Mouse (Mus musculus) liver (tissue): Measurements from ENCODE around the gene Irgc1.

ENCODE experiments used
- DNase-seq: peaks from one replicate; pipeline ENCODE4 v3.0.0-alpha.2; 2020; ENCODE audit warnings: mixed read lengths

Irgc1 gene

DNA sequence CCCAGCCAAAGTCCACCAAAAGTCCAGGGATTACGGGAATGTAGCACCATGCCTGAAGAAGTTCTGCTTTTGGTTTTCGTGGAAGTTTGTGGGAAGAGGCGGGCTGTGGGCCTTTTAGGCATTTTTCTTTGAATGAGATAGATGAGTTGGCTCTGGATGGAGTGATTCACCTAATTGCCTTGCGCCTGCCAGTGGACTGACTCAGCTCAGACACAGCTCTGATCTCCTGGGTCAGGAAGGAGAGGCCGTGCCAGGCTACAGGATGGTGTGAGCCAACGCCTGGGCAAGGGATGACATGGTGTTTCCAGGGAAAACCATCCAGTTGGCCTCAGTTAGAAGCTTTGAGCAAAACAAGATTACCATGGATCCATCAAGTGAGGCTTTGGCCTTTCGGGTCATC lies 18.3 kb upstream of the Irgc1 start:
- DNase-seq: no peak

- no peak for DNase-seq
Measured at GRCm38 (mm10) chr7:24469126-24469525, 17.0 kb upstream of the Irgc1 start.

- no peak for DNase-seq
Measured at GRCm38 (mm10) chr7:24467886-24468285, 15.8 kb upstream of the Irgc1 start.

DNA sequence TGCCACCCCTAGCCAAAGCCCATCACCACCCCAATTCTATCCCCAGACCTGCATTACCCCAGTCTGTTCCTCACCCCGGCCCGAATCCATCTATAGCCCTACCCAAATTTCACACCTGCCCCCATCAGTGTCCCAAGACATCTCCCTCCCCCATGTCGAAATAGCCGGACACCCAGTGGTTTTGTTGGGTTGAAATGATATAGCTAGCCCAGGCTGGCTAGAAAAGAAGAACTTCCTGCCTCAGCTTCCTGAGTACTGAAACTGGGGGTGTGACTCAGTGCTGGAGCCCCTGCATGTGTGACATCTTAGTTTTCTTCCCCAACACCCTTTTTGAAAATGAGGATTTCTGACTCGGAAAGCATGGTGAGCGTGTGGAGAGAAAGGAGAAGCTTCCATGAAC lies 14.7 kb upstream of the Irgc1 start:
- DNase-seq: no peak

- DNase-seq: peak; percentile 16
Measured at GRCm38 (mm10) chr7:24462388-24463319, 10.6 kb upstream of the Irgc1 start, which contains the start of gene Plaur. Plaur (plus strand) TSS chr7:24462484.

DNA sequence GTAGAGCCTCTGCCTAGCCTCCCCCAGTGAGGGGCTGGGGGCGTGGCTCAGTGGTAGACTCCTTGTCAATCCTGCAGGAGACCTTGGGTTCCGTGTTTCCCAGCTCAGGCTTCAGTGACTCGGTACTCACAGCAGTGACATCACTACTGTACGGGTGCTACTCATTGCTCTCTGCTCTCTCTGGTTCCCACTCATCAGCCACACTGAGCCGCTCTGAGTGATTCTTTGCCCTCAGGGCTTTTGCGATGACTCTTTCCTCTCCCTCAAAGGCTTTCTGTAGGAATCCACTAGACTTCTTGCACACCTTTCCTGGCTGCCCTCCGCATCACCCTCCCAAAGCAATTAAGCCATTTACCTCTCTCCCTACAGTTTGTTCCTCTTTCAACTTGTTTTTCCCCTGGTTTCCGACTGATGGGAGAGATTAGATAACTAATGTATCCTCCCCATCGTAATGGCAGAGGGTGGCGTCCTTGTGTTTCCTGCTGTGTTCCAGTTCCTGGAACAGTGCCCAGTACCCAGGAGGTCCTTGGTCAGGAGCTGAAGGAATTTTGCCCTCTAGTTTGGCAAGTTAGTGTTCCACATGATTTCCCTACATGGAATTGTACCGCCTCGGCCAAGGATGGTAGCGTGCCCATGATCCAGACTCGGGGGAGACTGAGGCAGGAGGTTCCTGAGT lies 9.4 kb upstream of the Irgc1 start:
- no peak for DNase-seq

GRCm38 (mm10) chr7:24459843-24460242 lies 7.7 kb upstream of the Irgc1 start:
- DNase-seq: no peak

GRCm38 (mm10) chr7:24459440-24459839 lies 7.3 kb upstream of the Irgc1 start:
- DNase-seq: no peak

DNA sequence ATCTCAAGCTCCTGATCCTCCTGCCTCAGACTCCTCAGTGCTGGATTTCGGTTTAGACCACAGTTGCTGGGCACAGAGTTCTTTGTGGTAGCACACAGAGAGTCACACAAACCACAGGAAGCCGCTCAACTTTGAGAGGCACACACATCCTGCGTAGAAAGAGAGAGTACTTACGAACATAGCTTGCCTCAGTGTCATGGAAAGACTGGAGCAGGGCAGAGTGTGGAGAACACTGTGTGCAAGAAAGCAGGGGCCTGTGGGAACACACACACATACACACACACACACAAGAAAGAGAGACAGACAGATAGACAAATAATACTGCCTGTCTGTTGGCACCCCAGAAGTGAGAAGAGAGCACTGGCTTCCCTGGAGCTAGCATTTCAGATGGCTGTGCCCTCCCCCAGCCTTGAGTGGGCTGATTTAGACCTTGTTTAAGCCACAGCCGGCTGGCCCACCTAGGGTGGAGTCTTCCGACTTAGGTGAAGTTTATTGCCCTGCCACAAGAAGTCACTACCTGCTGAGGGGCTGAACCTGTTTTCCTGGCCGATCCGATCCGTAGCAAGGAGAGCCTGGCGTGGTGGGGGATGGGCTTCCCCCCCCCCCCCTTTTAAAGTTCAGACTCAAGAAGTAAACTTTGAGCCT lies 5.8 kb upstream of the Irgc1 start:
- DNase-seq: no peak

GRCm38 (mm10) chr7:24455726-24456125 lies 3.6 kb upstream of the Irgc1 start:
- DNase-seq: no peak

GRCm38 (mm10) chr7:24454199-24454598 lies 2.1 kb upstream of the Irgc1 start:
- DNase-seq: no peak

GRCm38 (mm10) chr7:24450585-24451017 lies 1.5 kb downstream of the Irgc1 start:
- peak; percentile 51 for DNase-seq

- peak; percentile 40 for DNase-seq
Measured at GRCm38 (mm10) chr7:24448782-24449517, 3.1 kb downstream of the Irgc1 start.

DNA sequence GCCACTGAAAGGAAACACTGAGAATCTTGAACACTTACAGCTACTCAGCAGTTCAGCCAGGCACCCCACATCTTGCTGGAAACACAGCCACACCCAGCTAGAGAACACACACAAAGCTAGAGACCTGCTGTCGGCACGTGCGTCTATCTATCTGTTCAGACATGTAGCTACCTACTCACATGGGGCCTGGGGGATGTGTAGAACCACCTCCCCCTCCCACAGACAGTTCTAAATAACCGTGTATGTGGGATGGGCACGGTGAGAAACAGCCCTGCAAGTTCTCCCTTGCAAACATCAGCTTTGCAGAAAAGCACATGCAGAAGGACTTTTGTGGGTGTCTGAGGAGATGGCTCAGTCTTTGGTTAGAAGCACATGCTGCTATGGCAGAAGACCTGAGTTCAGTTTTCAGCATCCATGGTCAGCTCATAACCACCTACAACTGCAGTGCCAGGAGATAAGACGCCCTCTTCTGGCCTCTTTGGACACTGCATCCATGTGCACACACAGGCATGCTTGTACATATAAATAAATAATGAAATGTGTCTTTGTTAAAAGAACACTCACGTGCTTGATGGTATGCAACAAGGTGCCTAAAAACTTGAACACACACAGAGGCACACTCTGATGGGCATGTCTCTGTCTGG lies 5.3 kb downstream of the Irgc1 start:
- no peak for DNase-seq

DNA sequence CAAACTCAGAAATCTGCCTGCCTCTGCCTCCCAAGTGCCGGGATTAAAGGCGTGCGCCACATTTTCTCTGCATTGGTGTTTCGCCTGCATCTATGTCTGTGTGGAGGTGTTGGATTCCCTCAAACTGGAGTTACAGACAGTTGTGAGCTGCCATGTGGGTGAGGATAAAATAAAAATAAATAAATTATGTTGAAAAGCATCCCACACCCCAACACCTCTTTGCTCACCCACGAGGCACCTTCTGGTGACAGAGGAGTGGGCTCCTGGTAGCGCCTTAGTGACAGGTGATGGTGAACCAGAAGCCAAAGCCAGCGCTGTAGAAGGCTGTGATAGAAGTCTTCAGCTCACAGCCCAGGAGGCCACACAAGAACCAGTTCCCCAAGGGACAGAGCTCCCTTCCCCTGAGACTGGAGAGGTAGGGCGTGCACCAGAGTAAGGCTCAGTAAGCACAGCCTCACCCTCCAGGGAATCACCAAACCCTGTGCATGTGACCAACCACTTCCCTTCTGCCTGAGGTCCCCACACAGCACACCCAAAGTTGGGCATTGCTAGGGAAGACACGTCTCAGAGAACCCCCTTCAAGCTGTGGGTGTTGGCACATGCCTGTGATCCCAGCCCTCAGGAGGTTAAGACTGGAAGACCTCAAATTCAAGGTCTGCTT lies 6.7 kb downstream of the Irgc1 start:
- no peak for DNase-seq

GRCm38 (mm10) chr7:24442313-24442712 lies 9.8 kb downstream of the Irgc1 start:
- DNase-seq: no peak

GRCm38 (mm10) chr7:24441785-24442184 lies 10.3 kb downstream of the Irgc1 start:
- DNase-seq: peak; percentile 71

DNA sequence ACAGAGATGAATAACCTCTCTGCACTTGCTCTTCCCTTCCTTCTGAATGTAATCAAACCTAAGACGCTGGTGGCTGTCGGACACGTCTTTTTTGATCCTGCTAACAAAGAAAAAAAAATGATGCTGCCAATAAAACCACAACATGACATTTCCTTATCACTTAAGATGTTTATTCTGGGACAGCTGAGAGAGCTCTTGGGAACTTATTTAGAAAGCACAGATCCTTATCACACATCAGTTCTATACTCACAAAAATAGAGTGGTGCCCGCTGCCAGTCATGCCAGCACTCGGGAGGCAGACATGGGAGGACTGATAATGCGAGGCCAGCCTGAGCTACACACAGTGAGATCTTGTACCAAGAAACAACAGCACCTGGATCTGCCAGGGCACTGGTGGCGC lies 12.2 kb downstream of the Irgc1 start:
- DNase-seq: no peak

GRCm38 (mm10) chr7:24439191-24439590 lies 12.9 kb downstream of the Irgc1 start:
- no peak for DNase-seq

GRCm38 (mm10) chr7:24437981-24438380 lies 14.1 kb downstream of the Irgc1 start:
- no peak for DNase-seq

- DNase-seq: no peak
Measured at GRCm38 (mm10) chr7:24435305-24435704, 16.8 kb downstream of the Irgc1 start.

DNA sequence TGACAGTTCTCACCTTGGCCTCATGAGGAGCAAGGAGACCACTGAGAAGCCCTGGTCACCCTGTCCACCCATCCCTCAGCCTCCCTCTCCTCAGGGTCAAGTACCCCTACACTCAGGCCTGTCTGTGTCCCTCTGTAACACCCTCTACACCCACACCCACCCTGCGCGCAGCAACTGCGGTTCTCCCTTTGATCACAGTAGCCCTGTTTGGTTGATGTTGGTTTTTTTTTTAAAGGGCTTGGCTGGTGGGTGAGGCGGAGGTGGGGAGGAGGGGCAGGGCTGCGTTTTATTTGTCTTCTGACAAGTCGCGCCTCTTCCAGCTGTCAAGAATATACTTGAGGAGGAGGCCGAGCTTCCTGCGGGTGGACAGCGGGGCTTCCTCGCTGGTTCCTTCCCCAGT lies 20.4 kb downstream of the Irgc1 start:
- no peak for DNase-seq
